Mouse (Mus musculus) midbrain, embryonic 16.5 days (tissue): ENCODE measurements around the gene Armcx5. TPM values are rescaled to one million over a fixed set of nuclear protein-coding genes. Genes with fewer than 3 reads are reported as not detected.
"Not testable (repeated sequence)": the region's sequence is repeated elsewhere in the genome, so short reads cannot be mapped to it uniquely, and the experiment has no call there.

Experiments used
- ATAC-seq: fragments of 200-750 bp; cut with Nextera tagmentation; 2 replicates; pipeline ENCODE4 v1.8.0; 2017; ENCODE audit warnings: moderate TSS enrichment
- H3K27ac ChIP-seq: fragments of 300-500 bp; sonication (generic); 2 replicates; pipeline ENCODE4 v1.5.1; 2014; ENCODE audit warnings: mild to moderate bottlenecking, low read length, mixed read lengths
- H3K27me3 ChIP-seq: fragments of 300-500 bp; sonication (generic); 2 replicates; pipeline ENCODE4 v1.6.1; 2014; ENCODE audit warnings: low read depth, low read length, mixed read lengths; ENCODE audit not compliant: control insufficient read depth, insufficient read depth
- H3K36me3 ChIP-seq: fragments of 300-500 bp; sonication (generic); 2 replicates; pipeline ENCODE4 v1.6.1; 2014; ENCODE audit warnings: mild to moderate bottlenecking, low read length, moderate library complexity, mixed read lengths; ENCODE audit not compliant: control insufficient read depth, insufficient read depth
- H3K4me1 ChIP-seq: fragments of 300-500 bp; sonication (generic); 2 replicates; pipeline ENCODE4 v1.6.1; 2014; ENCODE audit warnings: mild to moderate bottlenecking, low read length, mixed read lengths; ENCODE audit not compliant: control insufficient read depth, insufficient read depth
- H3K4me2 ChIP-seq: fragments of 300-500 bp; sonication (generic); 2 replicates; pipeline ENCODE4 v1.6.1; 2014; ENCODE audit warnings: mild to moderate bottlenecking, low read length, mixed read lengths
- H3K4me3 ChIP-seq: fragments of 300-500 bp; sonication (generic); 2 replicates; pipeline ENCODE4 v1.5.1; 2014; ENCODE audit warnings: low read depth, mild to moderate bottlenecking, low read length, moderate library complexity, mixed read lengths
- H3K9ac ChIP-seq: fragments of 300-500 bp; sonication (generic); 2 replicates; pipeline ENCODE4 v1.6.1; 2014; ENCODE audit warnings: low read depth, low read length, mixed read lengths
- H3K9me3 ChIP-seq: fragments of 300-500 bp; sonication (generic); replicated peaks from 2 replicates; pipeline ENCODE4 v1.6.1; 2014; ENCODE audit warnings: mild to moderate bottlenecking, low read length, mixed read lengths; ENCODE audit not compliant: control insufficient read depth, poor library complexity, severe bottlenecking
- WGBS: fragments of 180-500 bp; shearing (Covaris S2); extraction: QIAGEN DNeasy Blood & Tissue Kit; methylation state at CpG from one replicate; pipeline ENCODE4 v1.1.7; 2014; 5-methylcytosine and 5-hydroxymethylcytosine counted together
- polyA plus RNA-seq: library from polyadenylated mRNA; unstranded; fragments of >200 nt; fragmentation: Nextera tagmentation; extraction: Ambion mirVana; gene quantifications from 2 replicates; pipeline ENCODE4 v1.2.1, GENCODE M21; 2015

Gene Armcx5
- polyA plus RNA-seq: 13.4 and 13.7 TPM in 2 replicates

DNA sequence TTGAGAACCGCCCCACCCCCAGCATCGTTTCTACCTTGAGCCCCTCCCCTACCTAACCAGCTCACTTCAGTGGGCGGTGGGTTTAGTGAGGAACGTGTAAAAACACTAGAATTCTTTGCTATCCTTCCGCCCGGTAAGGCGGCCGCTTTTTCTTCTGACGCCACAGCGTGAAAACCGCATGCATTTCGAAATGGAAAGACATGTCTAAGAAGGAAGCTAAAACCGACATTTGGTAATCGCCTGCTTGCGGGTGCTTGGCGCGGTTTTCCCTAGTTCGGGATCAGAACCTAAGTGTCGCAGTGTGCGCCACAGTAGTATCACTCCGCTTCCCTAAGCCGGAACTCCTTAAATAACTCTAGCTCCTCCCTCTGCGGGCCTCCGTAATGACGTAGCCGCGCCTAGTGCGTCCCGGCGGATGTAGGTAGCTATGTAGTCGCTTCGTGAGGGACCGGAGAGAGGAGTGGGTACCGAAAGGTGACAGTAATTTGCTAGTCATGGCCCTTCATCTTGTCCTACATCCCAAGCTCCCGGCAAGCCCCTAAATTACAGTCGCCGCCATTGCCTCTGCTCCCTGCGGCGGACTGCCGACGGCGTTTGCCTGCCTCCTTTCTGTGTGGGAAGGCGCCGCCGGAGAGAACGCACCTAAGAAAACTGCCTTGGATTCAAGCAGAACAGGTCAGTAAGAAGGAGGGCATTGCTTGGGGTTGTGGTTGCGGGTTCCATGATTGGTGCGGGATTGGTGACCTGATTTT is at the start of gene Armcx5, which contains the start of gene Gprasp1:
Armcx5 (plus strand) TSS at position 430 of the 752 bp plus-strand sequence.
Gprasp1 (plus strand) TSS at position 430 of the 752 bp plus-strand sequence.
- peak within 1 kb of the TSS; percentile 65 for H3K4me3 ChIP-seq
- ATAC-seq: peak; percentile 98
- H3K27me3 ChIP-seq: 0 out of 2 replicates have a peak, but pooled peaks cover 2% of the 10 kb centered on the region
- WGBS: 21% methylated on average over 48 of the region's 48 CpGs
- peak within 1 kb of the TSS; percentile 95 for H3K27ac ChIP-seq
- H3K4me2 ChIP-seq: peak within 1 kb of the TSS; percentile 67
- peaks cover 7% of the 10 kb centered on the region for H3K4me1 ChIP-seq
- H3K9me3 ChIP-seq: no peaks in the 10 kb centered on the region
- peak within 1 kb of the TSS; percentile 78 for H3K9ac ChIP-seq
- H3K36me3 ChIP-seq: no peaks in the 10 kb centered on the region

DNA sequence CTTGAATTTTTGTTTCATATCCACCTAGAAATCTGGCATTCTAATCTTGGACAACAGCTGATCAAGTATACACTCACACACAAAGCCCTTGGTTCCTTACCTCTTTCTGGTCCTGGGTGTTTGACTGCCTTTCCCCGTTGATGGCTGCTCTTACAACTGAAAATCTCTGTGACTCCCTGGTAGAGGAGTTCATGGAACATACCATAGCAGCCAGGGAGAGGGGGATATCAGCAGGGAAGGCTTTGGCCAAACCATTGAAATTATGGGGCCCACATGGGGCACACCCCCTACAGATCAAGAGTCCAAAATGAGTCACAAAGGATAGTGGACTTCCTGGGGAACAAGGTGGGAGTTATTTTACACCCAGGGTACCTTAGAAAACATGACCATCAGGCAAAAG is 48.9 kb upstream of the Armcx5 start, which contains the start of gene Tcp11x2:
Tcp11x2 (minus strand) TSS at position 158 of the 400 bp plus-strand sequence.
- no peak within 1 kb of the TSS for H3K9ac ChIP-seq
- H3K9me3 ChIP-seq: no peaks in the 10 kb centered on the region
- no peaks in the 10 kb centered on the region for H3K36me3 ChIP-seq
- no peak for ATAC-seq
- 62% methylated on average over 1 of the region's 1 CpGs for WGBS
- no peak within 1 kb of the TSS for H3K27ac ChIP-seq
- no peaks in the 10 kb centered on the region for H3K4me1 ChIP-seq
- H3K4me3 ChIP-seq: no peak within 1 kb of the TSS
- no peak within 1 kb of the TSS for H3K4me2 ChIP-seq
- H3K27me3 ChIP-seq: no peaks in the 10 kb centered on the region

DNA sequence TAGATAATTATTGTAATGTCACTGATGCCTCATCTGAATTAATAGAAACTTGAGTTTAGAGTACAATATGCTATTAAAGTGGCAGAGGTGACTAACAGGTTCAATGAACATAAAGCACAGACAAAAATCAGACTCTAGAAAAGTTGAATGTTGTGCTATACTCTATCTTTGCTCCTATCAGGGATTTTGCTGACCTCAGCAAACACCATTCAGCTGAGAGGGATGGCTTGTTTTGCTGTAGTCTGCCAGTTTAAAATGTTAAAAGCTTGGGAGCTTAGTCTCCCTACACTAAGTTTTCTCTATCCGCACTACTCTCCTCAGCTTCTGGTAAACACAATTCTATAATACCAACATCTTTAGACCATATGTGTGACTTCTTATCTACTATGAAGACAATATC is 39.4 kb upstream of the Armcx5 start:
- Histone ChIP-seq H3K4me2 (no peak overlapping the region), H3K27ac (no peak overlapping the region), H3K27me3 (no peaks in the 10 kb centered on the region), H3K9me3 (no peaks in the 10 kb centered on the region), H3K36me3 (no peaks in the 10 kb centered on the region), H3K9ac (no peak overlapping the region), H3K4me3 (no peak overlapping the region), H3K4me1 (no peaks in the 10 kb centered on the region)
- no peak for ATAC-seq
- WGBS: 90% methylated on average over 1 of the region's 1 CpGs

DNA sequence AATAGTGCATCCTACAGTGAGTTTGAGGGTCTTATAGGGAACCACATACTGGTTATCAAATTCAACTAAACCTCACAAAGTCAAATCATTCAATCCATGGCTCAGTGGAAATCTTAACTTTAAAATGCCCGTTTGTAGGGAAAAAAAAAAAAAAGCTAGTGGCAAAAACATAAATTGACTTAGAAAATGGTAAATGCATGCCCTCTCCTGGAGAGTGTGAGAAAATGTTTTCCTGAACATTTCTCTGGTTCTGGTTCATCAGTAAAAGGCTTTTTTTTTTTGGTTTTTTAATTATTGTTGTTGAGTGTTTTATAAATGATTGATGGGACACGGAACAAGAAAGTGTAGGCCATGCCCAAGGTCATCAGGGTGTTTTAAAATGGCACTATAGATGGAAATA is 38.2 kb upstream of the Armcx5 start:
- Histone ChIP-seq H3K4me1 (no peaks in the 10 kb centered on the region), H3K4me2 (no peak overlapping the region), H3K9ac (no peak overlapping the region), H3K27me3 (no peaks in the 10 kb centered on the region), H3K27ac (no peak overlapping the region), H3K4me3 (no peak overlapping the region), H3K9me3 (no peaks in the 10 kb centered on the region), H3K36me3 (no peaks in the 10 kb centered on the region)
- 49% methylated on average over 2 of the region's 2 CpGs for WGBS
- no peak for ATAC-seq

DNA sequence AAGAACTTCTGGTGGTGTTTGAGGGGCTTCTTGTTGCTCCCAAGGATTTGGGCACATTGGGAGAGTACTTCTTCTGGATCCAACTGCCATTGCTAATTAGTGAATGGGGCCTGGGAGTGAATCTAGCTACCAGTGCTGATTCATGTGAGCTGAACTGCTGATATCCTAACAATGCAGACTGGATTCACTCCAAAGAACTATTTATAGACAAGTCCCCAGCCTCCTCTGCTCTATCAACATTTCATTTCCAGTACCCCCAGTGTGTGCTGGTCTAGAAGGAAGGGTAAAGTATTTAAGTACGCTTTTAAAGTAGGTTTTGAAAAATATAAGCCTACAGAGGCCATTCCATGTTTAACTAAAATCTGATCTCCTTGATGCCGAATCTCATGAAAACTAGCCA is 29.7 kb upstream of the Armcx5 start:
- no peaks in the 10 kb centered on the region for H3K4me1 ChIP-seq
- H3K9ac ChIP-seq: no peak overlapping the region
- no peak overlapping the region for H3K4me3 ChIP-seq
- ATAC-seq: no peak
- H3K9me3 ChIP-seq: no peaks in the 10 kb centered on the region
- no peaks in the 10 kb centered on the region for H3K36me3 ChIP-seq
- H3K27me3 ChIP-seq: no peaks in the 10 kb centered on the region
- no peak overlapping the region for H3K27ac ChIP-seq
- WGBS: 91% methylated on average over 2 of the region's 2 CpGs
- no peak overlapping the region for H3K4me2 ChIP-seq

DNA sequence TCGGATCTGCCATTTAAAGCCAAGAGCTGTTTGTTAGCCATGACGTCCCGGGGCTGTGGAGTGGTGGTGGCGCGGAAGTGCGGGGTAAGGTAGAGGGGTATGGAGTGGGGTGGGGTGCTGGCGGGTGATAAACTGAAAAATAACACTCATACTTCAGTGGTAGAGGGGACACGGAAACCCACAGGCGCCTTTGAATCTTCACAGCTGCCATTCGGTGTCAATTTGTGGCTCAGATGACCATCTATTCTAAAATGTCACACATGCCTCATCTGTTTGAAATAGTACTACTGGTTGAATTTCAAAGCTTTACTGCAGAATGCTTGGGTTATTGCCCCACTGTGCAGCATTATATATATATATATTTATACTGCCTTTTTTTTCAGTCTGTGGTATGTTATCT is 17.4 kb upstream of the Armcx5 start, which contains the start of gene Tmsb15a:
Tmsb15a (minus strand) TSS at position 101 of the 400 bp plus-strand sequence.
- no peak for ATAC-seq
- no peak within 1 kb of the TSS for H3K9ac ChIP-seq
- 78% methylated on average over 10 of the region's 10 CpGs for WGBS

DNA sequence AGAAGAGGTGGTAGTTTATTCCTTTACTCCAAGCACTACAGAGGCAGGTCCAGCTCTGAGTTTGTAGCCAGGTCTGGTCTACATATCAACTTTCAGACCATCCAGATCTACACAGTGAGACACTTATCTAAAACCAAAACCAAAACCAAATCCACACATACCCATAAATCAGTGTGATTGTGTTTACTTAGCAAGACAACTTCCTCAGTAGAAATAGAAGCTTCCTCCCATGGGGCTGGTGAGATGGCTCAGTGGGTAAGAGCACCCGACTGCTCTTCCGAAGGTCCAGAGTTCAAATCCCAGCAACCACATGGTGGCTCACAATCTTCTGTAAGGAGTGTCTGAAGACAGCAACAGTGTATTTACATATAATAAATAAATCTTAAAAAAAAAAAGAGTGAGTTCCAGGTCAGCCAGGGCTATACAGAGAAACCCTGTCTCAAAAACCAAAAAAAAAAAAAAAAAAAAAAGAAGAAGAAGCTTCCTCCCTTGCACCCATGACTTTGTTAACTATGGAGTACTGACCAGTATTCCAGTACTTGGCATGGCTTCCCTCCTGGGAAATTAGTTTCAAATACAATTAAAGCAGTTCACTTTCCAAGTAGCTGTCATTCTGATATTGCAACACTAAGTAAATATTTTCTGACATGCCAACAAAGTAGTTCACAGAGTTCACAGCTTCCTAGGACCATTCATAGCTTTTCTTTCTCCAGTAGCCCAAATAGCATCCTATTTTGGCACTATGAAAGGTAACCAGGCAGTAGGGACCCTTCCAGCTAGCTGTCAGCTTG is 3.6 kb upstream of the Armcx5 start:
- 0 out of 2 replicates have a peak, but pooled peaks cover 2% of the 10 kb centered on the region for H3K27me3 ChIP-seq
- H3K9ac ChIP-seq: no peak overlapping the region
- no peak overlapping the region for H3K4me3 ChIP-seq
- peaks cover 7% of the 10 kb centered on the region for H3K4me1 ChIP-seq
- no peaks in the 10 kb centered on the region for H3K36me3 ChIP-seq
- H3K27ac ChIP-seq: no peak overlapping the region
- no peak overlapping the region for H3K4me2 ChIP-seq
- ATAC-seq: no peak
- 91% methylated on average over 2 of the region's 2 CpGs for WGBS
- no peaks in the 10 kb centered on the region for H3K9me3 ChIP-seq

More for the DNA sequence above, 17.4 kb upstream of the Armcx5 start, which contains the start of gene Tmsb15a:
- Histone ChIP-seq H3K9me3 (no peaks in the 10 kb centered on the region), H3K27me3 (no peaks in the 10 kb centered on the region), H3K4me3 (no peak within 1 kb of the TSS), H3K4me2 (no peak within 1 kb of the TSS), H3K36me3 (no peaks in the 10 kb centered on the region), H3K27ac (no peak within 1 kb of the TSS), H3K4me1 (no peaks in the 10 kb centered on the region)

DNA sequence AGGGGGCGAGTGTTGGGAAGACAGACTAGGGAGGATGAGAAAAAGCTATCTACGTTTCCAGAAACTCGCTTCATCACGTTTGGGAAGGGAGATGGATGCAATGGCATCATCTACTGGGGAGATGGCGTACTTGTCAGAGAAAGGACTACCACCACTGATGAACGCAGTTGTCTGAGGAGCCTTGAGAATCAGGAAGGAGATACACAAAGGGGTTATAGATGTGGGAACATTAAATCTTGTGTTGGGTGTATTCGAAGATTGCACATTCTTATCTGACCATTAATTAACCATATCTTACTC is 473 bp downstream of the Armcx5 start:
- Histone ChIP-seq H3K27me3 (0 out of 2 replicates have a peak, but pooled peaks cover 2% of the 10 kb centered on the region), H3K36me3 (no peaks in the 10 kb centered on the region), H3K9ac (peak overlapping the region; percentile 78), H3K27ac (peak overlapping the region; percentile 95), H3K4me3 (peak overlapping the region; percentile 65), H3K4me1 (peaks cover 7% of the 10 kb centered on the region), H3K9me3 (no peaks in the 10 kb centered on the region), H3K4me2 (peak overlapping the region; percentile 67)
- no peak; the same call in none of the 2 replicates for ATAC-seq
- WGBS: 22% methylated on average over 7 of the region's 7 CpGs

DNA sequence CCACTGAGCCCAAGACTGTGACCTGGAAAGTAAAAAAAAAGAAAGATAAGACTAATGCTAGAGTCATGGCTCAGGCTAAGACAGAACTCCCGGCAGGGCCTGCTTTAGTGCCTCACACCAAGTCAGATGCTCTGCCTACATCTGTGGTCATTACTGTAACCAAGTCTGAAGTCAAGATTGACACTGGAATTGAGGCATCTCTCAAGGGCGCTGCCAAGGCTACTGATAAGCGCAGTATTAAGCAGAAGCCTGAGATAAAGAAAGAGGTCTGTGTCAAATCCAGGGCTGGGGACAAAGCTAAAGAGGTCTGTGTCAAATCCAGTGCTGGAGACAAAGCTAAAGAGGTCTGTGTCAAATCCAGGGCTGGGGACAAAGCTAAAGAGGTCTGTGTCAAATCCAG is 2.8 kb downstream of the Armcx5 start:
- not testable (repeated sequence) for H3K4me2 ChIP-seq, H3K36me3 ChIP-seq, H3K27ac ChIP-seq, H3K27me3 ChIP-seq, H3K4me3 ChIP-seq, H3K9ac ChIP-seq, H3K4me1 ChIP-seq, H3K9me3 ChIP-seq, ATAC-seq
- 98% methylated on average over 3 of the region's 3 CpGs for WGBS
